Comparison of ENCODE assay signal across 22 mouse cellular contexts in genomic region chr15:62076552-62077234, GRCm38 (mm10).
A peak's percentile ranks its signal among the peaks of the same experiment; 100 is the strongest.
DNase-seq lines count a peak whose midpoint lies in the region; ATAC-seq and TF ChIP-seq lines count a peak whose summit lies in the region.
"Had no signal": no experiment of that assay in that cellular context is flagged by ENCODE, and none has a peak within 500 bp of the region (broad histone marks: within the 10 kb centered on the region; RNA-seq: fewer than 3 reads in every experiment).

No protein-coding gene starts in this region.

- no peak overlapping the region for H3K27ac ChIP-seq in midbrain, embryonic 11.5 days (ENCODE audit: low read depth, low read length)
- no peak overlapping the region for H3K27ac ChIP-seq in midbrain, embryonic 16.5 days (ENCODE audit: low read length)
- peak overlapping the region; percentile 9; the same call in 1 of the 2 replicates for H3K27ac ChIP-seq in intestine, postnatal 0 days (ENCODE audit: low read depth, low read length)
- no peak overlapping the region for H3K27ac ChIP-seq in heart, embryonic 11.5 days (ENCODE audit: low read depth, low read length)
- no peak overlapping the region for H3K27ac ChIP-seq in lung, postnatal 0 days (ENCODE audit: low read length)
- H3K27ac ChIP-seq: embryonic facial prominence, embryonic 10.5 days; forebrain, embryonic 15.5 days; hindbrain, embryonic 12.5 days had no signal

- 88% methylated on average over 5 of the region's 5 CpGs for WGBS in midbrain, embryonic 11.5 days
- WGBS in midbrain, embryonic 16.5 days: 89% methylated on average over 5 of the region's 5 CpGs
- WGBS in intestine, postnatal 0 days: 46% methylated on average over 5 of the region's 5 CpGs
- 79% methylated on average over 5 of the region's 5 CpGs for WGBS in heart, embryonic 11.5 days (ENCODE audit: insufficient replicate concordance)
- WGBS in lung, postnatal 0 days: 85% methylated on average over 5 of the region's 5 CpGs

- no peak for ATAC-seq in midbrain, embryonic 11.5 days (ENCODE audit: low FRiP score)
- ATAC-seq in midbrain, embryonic 16.5 days: no peak
- ATAC-seq in intestine, postnatal 0 days: peak; percentile 67
- ATAC-seq in heart, embryonic 11.5 days (replicated peaks; ENCODE audit: insufficient number of reproducible peaks, low FRiP score, low TSS enrichment): no peak
- ATAC-seq in lung, postnatal 0 days: no peak
- ATAC-seq: activated CD4-positive, CD25-positive, alpha-beta regulatory T cell, adult 4 months; CD4-positive, CD25-positive, alpha-beta regulatory T cell, adult 4 months; forebrain, embryonic 15.5 days; hindbrain, embryonic 16.5 days; inflammation-experienced regulatory T-cells, adult 6 months; Patski had no signal

- no peak for TF ChIP-seq EP300 in lung, postnatal 0 days (IDR thresholded peaks at IDR 0.05)

- no peak overlapping the region for H3K4me2 ChIP-seq in midbrain, embryonic 11.5 days
- no peak overlapping the region for H3K4me2 ChIP-seq in midbrain, embryonic 16.5 days (ENCODE audit: low read length)
- H3K4me2 ChIP-seq in intestine, postnatal 0 days (replicated peaks; ENCODE audit: low read depth): no peak overlapping the region
- no peak overlapping the region for H3K4me2 ChIP-seq in heart, embryonic 11.5 days
- no peak overlapping the region for H3K4me2 ChIP-seq in lung, postnatal 0 days (replicated peaks; ENCODE audit: low read depth, low read length)
- H3K4me2 ChIP-seq: forebrain, embryonic 15.5 days; hindbrain, embryonic 12.5 days had no signal

- H3K27me3 ChIP-seq in midbrain, embryonic 11.5 days (ENCODE audit: control insufficient read depth, insufficient read depth, low read length): no peaks in the 10 kb centered on the region
- no peaks in the 10 kb centered on the region for H3K27me3 ChIP-seq in midbrain, embryonic 16.5 days (ENCODE audit: control insufficient read depth, insufficient read depth, low read depth, low read length)
- no peaks in the 10 kb centered on the region for H3K27me3 ChIP-seq in intestine, postnatal 0 days (replicated peaks; ENCODE audit: control insufficient read depth, insufficient read depth, low read length)
- no peaks in the 10 kb centered on the region for H3K27me3 ChIP-seq in heart, embryonic 11.5 days (ENCODE audit: control insufficient read depth, insufficient read depth, low read length)
- no peaks in the 10 kb centered on the region for H3K27me3 ChIP-seq in lung, postnatal 0 days (replicated peaks; ENCODE audit: insufficient read depth, low read length)
- H3K27me3 ChIP-seq: forebrain, embryonic 15.5 days; hindbrain, embryonic 12.5 days; Patski had no signal

- H3K9me3 ChIP-seq in midbrain, embryonic 11.5 days (ENCODE audit: control insufficient read depth, low read length): no peaks in the 10 kb centered on the region
- H3K9me3 ChIP-seq in midbrain, embryonic 16.5 days (replicated peaks; ENCODE audit: control insufficient read depth, low read length, poor library complexity, severe bottlenecking): no peaks in the 10 kb centered on the region
- H3K9me3 ChIP-seq in intestine, postnatal 0 days (ENCODE audit: control insufficient read depth): no peaks in the 10 kb centered on the region
- H3K9me3 ChIP-seq in heart, embryonic 11.5 days (replicated peaks; ENCODE audit: control insufficient read depth, low read length): no peaks in the 10 kb centered on the region
- H3K9me3 ChIP-seq in lung, postnatal 0 days (ENCODE audit: low read length): no peaks in the 10 kb centered on the region
- H3K9me3 ChIP-seq: embryonic facial prominence, embryonic 10.5 days; forebrain, embryonic 15.5 days; hindbrain, embryonic 12.5 days had no signal

- TF ChIP-seq CTCF in intestine, postnatal 0 days (IDR thresholded peaks at IDR 0.05; ENCODE audit: low read depth): no peak
- TF ChIP-seq CTCF in lung, postnatal 0 days (IDR thresholded peaks at IDR 0.05): no peak

- no peak overlapping the region for H3K4me3 ChIP-seq in midbrain, embryonic 11.5 days (ENCODE audit: low read depth, low read length)
- H3K4me3 ChIP-seq in midbrain, embryonic 16.5 days (ENCODE audit: low read depth, low read length): no peak overlapping the region
- H3K4me3 ChIP-seq in intestine, postnatal 0 days (ENCODE audit: low read depth, low read length): no peak overlapping the region
- H3K4me3 ChIP-seq in heart, embryonic 11.5 days (ENCODE audit: low read depth, low read length): no peak overlapping the region
- H3K4me3 ChIP-seq in lung, postnatal 0 days (ENCODE audit: low read depth, low read length): no peak overlapping the region
- H3K4me3 ChIP-seq: embryonic facial prominence, embryonic 10.5 days; forebrain, embryonic 15.5 days; hindbrain, embryonic 12.5 days had no signal

- peak; percentile 31 for DNase-seq in midbrain, embryonic 11.5 days (ENCODE audit: low spot score, missing footprints)
- DNase-seq in fat pad, adult 2 months (ENCODE audit: extremely low read depth, low read depth, low spot score): peak; percentile 80
- DNase-seq in lung, postnatal 0 days (ENCODE audit: low spot score): no peak
- no peak for DNase-seq in adipocyte (ENCODE audit: low spot score)
- DNase-seq: adrenal gland, adult 2 months; adrenal gland, postnatal 25 days; B cell, adult 2 months; cerebellum, adult 18-20 months; cerebellum, postnatal 10 days; heart, postnatal 10 days; heart, postnatal 4 days had no signal

- no peak overlapping the region for H3K9ac ChIP-seq in midbrain, embryonic 11.5 days (ENCODE audit: low read length)
- H3K9ac ChIP-seq in midbrain, embryonic 16.5 days (ENCODE audit: low read depth, low read length): no peak overlapping the region
- H3K9ac ChIP-seq in intestine, postnatal 0 days (ENCODE audit: low read depth, low read length): no peak overlapping the region
- H3K9ac ChIP-seq in heart, embryonic 11.5 days (ENCODE audit: low read depth, low read length): no peak overlapping the region
- H3K9ac ChIP-seq in lung, postnatal 0 days (replicated peaks; ENCODE audit: low read depth): no peak overlapping the region
- H3K9ac ChIP-seq: forebrain, embryonic 15.5 days; hindbrain, embryonic 12.5 days had no signal

- H3K4me1 ChIP-seq in midbrain, embryonic 11.5 days (ENCODE audit: control insufficient read depth, insufficient read depth, low read length): no peaks in the 10 kb centered on the region
- no peaks in the 10 kb centered on the region for H3K4me1 ChIP-seq in midbrain, embryonic 16.5 days (ENCODE audit: control insufficient read depth, insufficient read depth, low read length)
- H3K4me1 ChIP-seq in intestine, postnatal 0 days (replicated peaks; ENCODE audit: control insufficient read depth, insufficient read depth, low read length): no peaks in the 10 kb centered on the region
- peaks cover 7% of the 10 kb centered on the region for H3K4me1 ChIP-seq in heart, embryonic 11.5 days (ENCODE audit: control insufficient read depth, insufficient read depth, low read length)
- no peaks in the 10 kb centered on the region for H3K4me1 ChIP-seq in lung, postnatal 0 days (ENCODE audit: insufficient read depth, low read depth, low read length)
- H3K4me1 ChIP-seq: forebrain, embryonic 15.5 days; hindbrain, embryonic 12.5 days had no signal

- H3K36me3 ChIP-seq in midbrain, embryonic 11.5 days (ENCODE audit: control insufficient read depth, insufficient read depth, low read length): no peaks in the 10 kb centered on the region
- no peaks in the 10 kb centered on the region for H3K36me3 ChIP-seq in midbrain, embryonic 16.5 days (ENCODE audit: control insufficient read depth, insufficient read depth, low read length)
- H3K36me3 ChIP-seq in intestine, postnatal 0 days (ENCODE audit: control insufficient read depth, insufficient read depth): no peaks in the 10 kb centered on the region
- H3K36me3 ChIP-seq in heart, embryonic 11.5 days (ENCODE audit: control insufficient read depth, insufficient read depth, low read length): no peaks in the 10 kb centered on the region
- no peaks in the 10 kb centered on the region for H3K36me3 ChIP-seq in lung, postnatal 0 days (ENCODE audit: insufficient read depth, low read length)
- H3K36me3 ChIP-seq: embryonic facial prominence, embryonic 10.5 days; forebrain, embryonic 15.5 days; hindbrain, embryonic 12.5 days had no signal

Comparison
In these comparisons a context has a peak if more than half of its experiments do, and no peak if none do; other contexts are left out.
1. DNase-seq: peak in midbrain, embryonic 11.5 days (single experiment) and fat pad, adult 2 months (single experiment); none in lung, postnatal 0 days (single experiment) and adipocyte (single experiment).